Mouse (Mus musculus): Measurements from ENCODE around the gene C730034F03Rik. TPM values are rescaled to one million over a fixed set of nuclear protein-coding genes. Genes with fewer than 3 reads are reported as not detected.

The C730034F03Rik gene
- polyA plus RNA-seq, 1 experiment from 2014 or later: 7.0 TPM

- H3K9me3 ChIP-seq (ENCODE audit: control insufficient read depth, low read length): no peaks in the 10 kb centered on the region
- peak within 1 kb of the TSS; percentile 66 for H3K9ac ChIP-seq (replicated peaks; ENCODE audit: low read depth, low read length)
- peak within 1 kb of the TSS; percentile 56 for H3K4me3 ChIP-seq (replicated peaks; ENCODE audit: low read length)
- no peaks in the 10 kb centered on the region for H3K36me3 ChIP-seq (ENCODE audit: control insufficient read depth, insufficient read depth)
- ATAC-seq: no peak
- peak within 1 kb of the TSS; percentile 80 for H3K4me2 ChIP-seq (ENCODE audit: low read length)
- H3K4me1 ChIP-seq (replicated peaks; ENCODE audit: control insufficient read depth, insufficient read depth, low read length): peaks cover 15% of the 10 kb centered on the region
- peak within 1 kb of the TSS; percentile 65 for H3K27ac ChIP-seq (ENCODE audit: low read length)
- 30% methylated on average over 9 of the region's 9 CpGs for WGBS
- H3K27me3 ChIP-seq (replicated peaks; ENCODE audit: control insufficient read depth, insufficient read depth, low read length): no peaks in the 10 kb centered on the region
Measured at GRCm38 (mm10) chr15:89477091-89477491, 47.7 kb downstream of the C730034F03Rik start, which contains the start of gene Arsa. TSS of gene Arsa (minus strand) at chr15:89477425.

GRCm38 (mm10) chr15:89477806-89478205 lies 48.4 kb downstream of the C730034F03Rik start:
- 50% methylated on average over 8 of the region's 8 CpGs for WGBS
- peaks cover 15% of the 10 kb centered on the region for H3K4me1 ChIP-seq (replicated peaks; ENCODE audit: control insufficient read depth, insufficient read depth, low read length)
- no peak overlapping the region for H3K9ac ChIP-seq (replicated peaks; ENCODE audit: low read depth, low read length)
- no peak overlapping the region for H3K4me3 ChIP-seq (replicated peaks; ENCODE audit: low read length)
- ATAC-seq: no peak
- no peak overlapping the region for H3K27ac ChIP-seq (ENCODE audit: low read length)
- H3K36me3 ChIP-seq (ENCODE audit: control insufficient read depth, insufficient read depth): no peaks in the 10 kb centered on the region
- H3K9me3 ChIP-seq (ENCODE audit: control insufficient read depth, low read length): no peaks in the 10 kb centered on the region
- H3K4me2 ChIP-seq (ENCODE audit: low read length): no peak overlapping the region
- no peaks in the 10 kb centered on the region for H3K27me3 ChIP-seq (replicated peaks; ENCODE audit: control insufficient read depth, insufficient read depth, low read length)

GRCm38 (mm10) chr15:89478622-89479021 lies 49.2 kb downstream of the C730034F03Rik start:
- Histone ChIP-seq H3K9me3 (ENCODE audit: control insufficient read depth, low read length) (no peaks in the 10 kb centered on the region), H3K4me2 (ENCODE audit: low read length) (no peak overlapping the region), H3K4me1 (replicated peaks; ENCODE audit: control insufficient read depth, insufficient read depth, low read length) (peaks cover 15% of the 10 kb centered on the region), H3K27ac (ENCODE audit: low read length) (no peak overlapping the region), H3K27me3 (replicated peaks; ENCODE audit: control insufficient read depth, insufficient read depth, low read length) (no peaks in the 10 kb centered on the region), H3K9ac (replicated peaks; ENCODE audit: low read depth, low read length) (no peak overlapping the region), H3K4me3 (replicated peaks; ENCODE audit: low read length) (no peak overlapping the region), H3K36me3 (ENCODE audit: control insufficient read depth, insufficient read depth) (no peaks in the 10 kb centered on the region)
- ATAC-seq: no peak
- 87% methylated on average over 3 of the region's 3 CpGs for WGBS

Other genes with a start within 250 kb of the C730034F03Rik start
- 112 and 126 TPM in 2 replicates for gene Plxnb2, start 248.8 kb upstream of the C730034F03Rik start, polyA plus RNA-seq (2015; fragmentation: Nextera tagmentation; extraction: Ambion mirVana)
- gene Dennd6b, start 233.1 kb upstream of the C730034F03Rik start, polyA plus RNA-seq (2015; fragmentation: Nextera tagmentation; extraction: Ambion mirVana): 60.7 and 83.2 TPM in 2 replicates
- 77.8 and 90.8 TPM in 2 replicates for gene Ppp6r2, start 218.0 kb upstream of the C730034F03Rik start, polyA plus RNA-seq (2015; fragmentation: Nextera tagmentation; extraction: Ambion mirVana)
- gene Sbf1, start 114.3 kb upstream of the C730034F03Rik start, polyA plus RNA-seq (2015; fragmentation: Nextera tagmentation; extraction: Ambion mirVana): 81.8 and 97.2 TPM in 2 replicates
- gene Adm2, start 106.9 kb upstream of the C730034F03Rik start, polyA plus RNA-seq (2015; fragmentation: Nextera tagmentation; extraction: Ambion mirVana): not detected in 2 replicates
- not detected in 2 replicates for gene Miox, start 95.2 kb upstream of the C730034F03Rik start, polyA plus RNA-seq (2015; fragmentation: Nextera tagmentation; extraction: Ambion mirVana)
- gene Lmf2, start 73.9 kb upstream of the C730034F03Rik start, polyA plus RNA-seq (2015; fragmentation: Nextera tagmentation; extraction: Ambion mirVana): 29.5 and 32.3 TPM in 2 replicates
- gene Ncaph2, start 73.9 kb upstream of the C730034F03Rik start, polyA plus RNA-seq (2015; fragmentation: Nextera tagmentation; extraction: Ambion mirVana): 138 and 140 TPM in 2 replicates
- 10.1 and 14.1 TPM in 2 replicates for gene Sco2, start 55.7 kb upstream of the C730034F03Rik start, polyA plus RNA-seq (2015; fragmentation: Nextera tagmentation; extraction: Ambion mirVana)
- 1.7 and 2.6 TPM in 2 replicates for gene Tymp, start 52.5 kb upstream of the C730034F03Rik start, polyA plus RNA-seq (2015; fragmentation: Nextera tagmentation; extraction: Ambion mirVana)
- 1.9 and 3.3 TPM in 2 replicates for gene Odf3b, start 50.3 kb upstream of the C730034F03Rik start, polyA plus RNA-seq (2015; fragmentation: Nextera tagmentation; extraction: Ambion mirVana)
- not detected in 2 replicates for gene Klhdc7b, start 44.7 kb upstream of the C730034F03Rik start, polyA plus RNA-seq (2015; fragmentation: Nextera tagmentation; extraction: Ambion mirVana)
- not detected in 2 replicates for gene Syce3, start 19.1 kb upstream of the C730034F03Rik start, polyA plus RNA-seq (2015; fragmentation: Nextera tagmentation; extraction: Ambion mirVana)
- 1.2 and 1.8 TPM in 2 replicates for gene Cpt1b, start 3.7 kb upstream of the C730034F03Rik start, polyA plus RNA-seq (2015; fragmentation: Nextera tagmentation; extraction: Ambion mirVana)
- gene Gm44502, start 107 bp downstream of the C730034F03Rik start, polyA plus RNA-seq (2015; fragmentation: Nextera tagmentation; extraction: Ambion mirVana): not detected in 2 replicates
- gene Chkb, start 319 bp downstream of the C730034F03Rik start, polyA plus RNA-seq (2015; fragmentation: Nextera tagmentation; extraction: Ambion mirVana): 77.7 and 79.3 TPM in 2 replicates
- 74.5 and 81.9 TPM in 2 replicates for gene Mapk8ip2, start 24.3 kb downstream of the C730034F03Rik start, polyA plus RNA-seq (2015; fragmentation: Nextera tagmentation; extraction: Ambion mirVana)
- 23.9 and 27.9 TPM in 2 replicates for gene Arsa, start 47.8 kb downstream of the C730034F03Rik start, polyA plus RNA-seq (2015; fragmentation: Nextera tagmentation; extraction: Ambion mirVana)
- gene Shank3, start 70.0 kb downstream of the C730034F03Rik start, polyA plus RNA-seq (2015; fragmentation: Nextera tagmentation; extraction: Ambion mirVana): 9.3 and 14.1 TPM in 2 replicates
- 0.92 and 2.3 TPM in 2 replicates for gene Acr, start 138.7 kb downstream of the C730034F03Rik start, polyA plus RNA-seq (2015; fragmentation: Nextera tagmentation; extraction: Ambion mirVana)
- 53.6 and 64.4 TPM in 2 replicates for gene Rabl2, start 162.3 kb downstream of the C730034F03Rik start, polyA plus RNA-seq (2015; fragmentation: Nextera tagmentation; extraction: Ambion mirVana)

Measured in forebrain, embryonic 16.5 days (tissue).